Mouse (Mus musculus) small intestine, adult 2 months (tissue): ENCODE data around the gene Trim39. TPM values are rescaled to one million over a fixed set of nuclear protein-coding genes. Genes with fewer than 3 reads are reported as not detected.
A peak's percentile ranks its signal among the peaks of the same experiment; 100 is the strongest.

Source experiments
- H3K27ac ChIP-seq: fragments of 200-500 bp; 2 replicates; pipeline ENCODE4 v1.5.1; 2012; ENCODE audit warnings: low read depth, low read length, control low read depth, inconsistent platforms; ENCODE audit not compliant: insufficient read depth
- H3K27me3 ChIP-seq: fragments of 200-500 bp; 2 replicates; pipeline ENCODE4 v1.6.1; 2012; ENCODE audit warnings: mild to moderate bottlenecking, moderate library complexity, low read length, inconsistent platforms; ENCODE audit not compliant: control insufficient read depth, insufficient read depth
- H3K36me3 ChIP-seq: fragments of 200-500 bp; 2 replicates; pipeline ENCODE4 v1.6.1; 2012; ENCODE audit warnings: mild to moderate bottlenecking, low read length, control low read depth, inconsistent platforms; ENCODE audit not compliant: control insufficient read depth, insufficient read depth
- H3K4me1 ChIP-seq: fragments of 200-500 bp; 2 replicates; pipeline ENCODE4 v1.6.1; 2012; ENCODE audit warnings: low read length, inconsistent platforms, mixed read lengths; ENCODE audit not compliant: control insufficient read depth, insufficient read depth, insufficient read length
- H3K4me3 ChIP-seq: fragments of 200-500 bp; 2 replicates; pipeline ENCODE4 v1.5.1; 2012; ENCODE audit warnings: low read depth, mild to moderate bottlenecking, control low read depth, inconsistent platforms, low read length, moderate library complexity
- CTCF ChIP-seq: fragments of 200-500 bp; IDR thresholded peaks from 2 replicates; pipeline ENCODE4 v1.5.1; 2012; ENCODE audit warnings: low read depth, mild to moderate bottlenecking, control low read depth, inconsistent platforms, low read length, moderate library complexity, mixed read lengths; ENCODE audit not compliant: insufficient replicate concordance, insufficient read length; ENCODE audit errors: extremely low read depth
- POLR2A ChIP-seq: fragments of 200-500 bp; IDR thresholded peaks from 2 replicates; pipeline ENCODE4 v1.6.1; 2012; ENCODE audit warnings: low read depth, mild to moderate bottlenecking, control low read depth, inconsistent platforms, low read length, moderate library complexity
- WGBS: fragments of 180-500 bp; shearing (Covaris S2); methylation state at CpG from one replicate; pipeline ENCODE4 v1.1.7; 2018; 5-methylcytosine and 5-hydroxymethylcytosine counted together
- polyA plus RNA-seq: library from polyadenylated mRNA; depleted of rRNA; stranded (reverse); fragments of >200 nt; gene quantifications from 2 replicates; pipeline ENCODE4 v1.2.3, GENCODE M21; 2012

Gene Trim39
- polyA plus RNA-seq, 1 experiment, result 7.8 TPM

- no peak for TF ChIP-seq CTCF
- no peak for TF ChIP-seq POLR2A
- 88% methylated on average over 3 of the region's 3 CpGs for WGBS
- H3K4me1 ChIP-seq, result no peaks in the 10 kb centered on the region
- no peaks in the 10 kb centered on the region for H3K27me3 ChIP-seq
- H3K4me3 ChIP-seq, result no peak overlapping the region
- peaks cover 54% of the 10 kb centered on the region for H3K36me3 ChIP-seq
- no peak overlapping the region for H3K27ac ChIP-seq
These were observed 7.6 kb downstream of the Trim39 start for GRCm38 (mm10) chr17:36264273-36264925.

- no peak overlapping the region for H3K4me3 ChIP-seq
- peaks cover 7% of the 10 kb centered on the region for H3K4me1 ChIP-seq
- no peak overlapping the region for H3K27ac ChIP-seq
- WGBS, result 79% methylated on average over 9 of the region's 9 CpGs
- H3K27me3 ChIP-seq, result no peaks in the 10 kb centered on the region
- H3K36me3 ChIP-seq, result peaks cover 43% of the 10 kb centered on the region
- TF ChIP-seq POLR2A (no peak), CTCF (no peak)
These were observed 10.4 kb downstream of the Trim39 start for GRCm38 (mm10) chr17:36261511-36262166.

- TF ChIP-seq CTCF, result no peak
- no peak for TF ChIP-seq POLR2A
- Histone ChIP-seq H3K36me3 (peaks cover 30% of the 10 kb centered on the region), H3K4me3 (peak within 1 kb of the TSS; percentile 91), H3K4me1 (peaks cover 9% of the 10 kb centered on the region), H3K27ac (peak within 1 kb of the TSS; percentile 66), H3K27me3 (no peaks in the 10 kb centered on the region; the same call in 1 of the 2 replicates)
- 25% methylated on average over 6 of the region's 6 CpGs for WGBS
These were observed 14.1 kb downstream of the Trim39 start, which contains the start of gene Rpp21 for GRCm38 (mm10) chr17:36257969-36258368. Gene Rpp21 (minus strand): TSS chr17:36258069.

GRCm38 (mm10) chr17:36257241-36257947 lies 14.7 kb downstream of the Trim39 start:
- H3K27me3 ChIP-seq, result no peaks in the 10 kb centered on the region; the same call in 1 of the 2 replicates
- H3K36me3 ChIP-seq, result peaks cover 27% of the 10 kb centered on the region
- peak overlapping the region; percentile 66 for H3K27ac ChIP-seq
- WGBS, result under 1% methylated on average over 37 of the region's 37 CpGs
- H3K4me3 ChIP-seq, result peak overlapping the region; percentile 91
- H3K4me1 ChIP-seq, result peaks cover 9% of the 10 kb centered on the region
- peak; percentile 77 for TF ChIP-seq POLR2A
- TF ChIP-seq CTCF, result peak; percentile 54; the same call in 1 of the 2 replicates

GRCm38 (mm10) chr17:36253087-36253600 lies 18.9 kb downstream of the Trim39 start:
- H3K27me3 ChIP-seq, result peaks cover 9% of the 10 kb centered on the region
- peaks cover 10% of the 10 kb centered on the region; the same call in 1 of the 2 replicates for H3K4me1 ChIP-seq
- H3K27ac ChIP-seq, result no peak overlapping the region
- TF ChIP-seq CTCF (no peak), POLR2A (no peak)
- H3K4me3 ChIP-seq, result no peak overlapping the region
- 28% methylated on average over 6 of the region's 6 CpGs for WGBS
- peaks cover 5% of the 10 kb centered on the region for H3K36me3 ChIP-seq

- peak overlapping the region; percentile 30; the same call in 1 of the 2 replicates for H3K4me3 ChIP-seq
These were observed 19.7 kb downstream of the Trim39 start for GRCm38 (mm10) chr17:36252250-36252876.

More at GRCm38 (mm10) chr17:36252250-36252876, 19.7 kb downstream of the Trim39 start:
- Histone ChIP-seq H3K36me3 (peaks cover 5% of the 10 kb centered on the region), H3K27me3 (peaks cover 9% of the 10 kb centered on the region), H3K4me1 (peaks cover 10% of the 10 kb centered on the region; the same call in 1 of the 2 replicates), H3K27ac (no peak overlapping the region)
- WGBS, result 9% methylated on average over 25 of the region's 25 CpGs
- TF ChIP-seq POLR2A (no peak), CTCF (no peak)
